Mouse (Mus musculus) kidney, adult 9 months (tissue): ENCODE measurements around the gene Srpx2.

Experiments used
- DNase-seq: peaks from one replicate; pipeline ENCODE4 v3.0.0; 2022

Gene Srpx2

DNA sequence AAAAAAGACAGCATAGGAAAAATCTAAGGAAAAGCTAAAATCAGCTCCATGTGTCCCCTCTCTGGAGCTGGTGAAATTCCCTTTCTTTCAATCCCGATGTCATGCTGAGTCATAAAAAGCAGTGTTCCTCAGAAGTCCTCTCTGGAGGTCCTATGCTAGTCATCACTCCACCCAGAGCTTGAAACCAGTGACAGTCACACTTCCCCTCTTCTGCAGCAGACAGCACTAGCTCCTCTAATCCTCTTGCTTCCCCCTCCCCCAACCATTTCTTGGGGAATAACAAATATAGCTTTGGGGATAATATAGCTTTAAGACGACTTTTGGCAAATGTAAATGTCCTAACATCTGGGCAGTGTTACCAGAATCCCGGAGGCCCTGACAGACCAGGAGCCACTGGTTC, at the start of gene Srpx2:
Srpx2 (plus strand) TSS at position 166 of the 400 bp plus-strand sequence.
- DNase-seq, result no peak

DNA sequence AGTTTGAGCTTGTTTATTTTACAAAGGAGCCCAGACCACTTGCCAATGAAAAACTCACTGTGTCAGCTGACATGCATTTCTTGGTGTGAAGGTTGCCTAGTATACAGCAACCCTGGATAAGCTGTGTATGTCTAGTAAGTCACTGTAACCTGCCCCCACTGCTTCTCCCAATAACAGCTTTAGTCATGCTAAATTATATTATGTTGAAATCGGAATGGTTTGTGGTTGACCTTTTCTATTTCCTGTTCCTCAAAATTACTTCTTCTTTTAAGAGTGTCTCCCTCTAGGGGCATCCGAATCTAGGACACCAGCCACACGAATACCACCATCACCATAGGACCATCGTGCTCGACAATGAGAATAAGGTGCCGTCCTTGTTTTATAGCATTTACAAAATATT, 38.5 kb upstream of the Srpx2 start:
- no peak for DNase-seq

DNA sequence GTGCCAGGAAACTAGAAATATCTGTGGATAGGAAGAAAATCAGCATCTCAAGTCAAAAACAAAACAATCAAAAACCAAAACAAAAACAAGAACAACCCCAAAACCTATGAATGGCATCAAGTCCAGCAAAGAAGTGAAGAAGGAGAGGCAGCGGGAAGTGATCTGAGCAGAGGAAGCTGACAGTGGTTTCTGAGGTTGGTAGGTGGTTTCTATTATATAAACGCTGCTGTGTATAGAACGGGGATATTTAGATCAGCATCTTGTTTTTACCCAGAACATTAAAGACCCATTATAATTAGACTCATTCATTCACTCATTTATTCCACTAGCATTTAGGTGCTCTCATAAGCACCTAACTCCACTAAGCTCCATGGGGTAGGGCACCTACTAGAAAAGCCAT, 20.9 kb upstream of the Srpx2 start:
- DNase-seq, result no peak

DNA sequence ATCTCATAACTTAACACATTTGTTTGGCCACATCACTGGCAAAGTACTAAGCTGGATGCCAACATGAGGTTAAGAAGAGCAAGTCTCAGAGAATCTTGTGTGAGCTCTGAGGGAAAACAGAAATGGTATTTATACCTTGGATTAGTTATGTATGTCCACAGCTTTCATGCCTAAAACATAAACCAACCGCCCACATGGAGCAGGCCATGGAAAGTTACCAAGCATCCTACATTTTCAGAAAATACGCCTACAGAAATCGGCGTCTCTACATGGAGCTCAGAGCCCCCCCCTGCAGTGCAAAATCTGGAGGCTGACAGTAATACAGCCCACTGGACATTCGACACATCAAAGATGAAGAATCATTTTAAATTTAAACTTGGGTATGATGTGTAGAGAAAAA, 20.1 kb upstream of the Srpx2 start:
- no peak for DNase-seq

DNA sequence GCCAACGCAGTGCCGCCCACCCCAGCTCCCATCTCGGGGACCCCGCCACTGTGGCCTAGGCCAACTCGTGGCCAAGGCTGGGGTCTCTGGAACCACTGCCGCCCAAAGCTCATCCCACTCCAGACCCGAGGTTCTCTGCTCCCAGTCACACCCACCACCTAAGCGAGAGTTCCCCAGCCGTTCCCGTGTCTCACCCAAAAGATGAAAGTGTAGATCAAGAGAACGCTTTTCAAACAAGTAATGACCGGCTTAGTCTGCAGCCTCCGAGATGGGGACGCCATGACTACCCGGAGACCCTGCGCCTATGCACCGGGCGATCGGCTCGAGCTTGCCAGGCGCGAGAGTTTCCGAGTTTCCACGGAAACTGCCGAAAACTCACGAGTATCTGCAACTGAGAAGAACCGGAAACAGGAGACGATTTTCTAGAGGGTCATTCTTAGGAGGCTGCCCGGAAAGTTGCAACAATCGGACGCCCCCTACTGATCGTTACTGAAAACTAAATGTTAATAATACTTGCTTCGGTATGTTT, 10.1 kb upstream of the Srpx2 start, which contains the start of gene Tspan6:
Tspan6 (minus strand) TSS at position 416 of the 529 bp plus-strand sequence.
- peak; percentile 75 for DNase-seq

DNA sequence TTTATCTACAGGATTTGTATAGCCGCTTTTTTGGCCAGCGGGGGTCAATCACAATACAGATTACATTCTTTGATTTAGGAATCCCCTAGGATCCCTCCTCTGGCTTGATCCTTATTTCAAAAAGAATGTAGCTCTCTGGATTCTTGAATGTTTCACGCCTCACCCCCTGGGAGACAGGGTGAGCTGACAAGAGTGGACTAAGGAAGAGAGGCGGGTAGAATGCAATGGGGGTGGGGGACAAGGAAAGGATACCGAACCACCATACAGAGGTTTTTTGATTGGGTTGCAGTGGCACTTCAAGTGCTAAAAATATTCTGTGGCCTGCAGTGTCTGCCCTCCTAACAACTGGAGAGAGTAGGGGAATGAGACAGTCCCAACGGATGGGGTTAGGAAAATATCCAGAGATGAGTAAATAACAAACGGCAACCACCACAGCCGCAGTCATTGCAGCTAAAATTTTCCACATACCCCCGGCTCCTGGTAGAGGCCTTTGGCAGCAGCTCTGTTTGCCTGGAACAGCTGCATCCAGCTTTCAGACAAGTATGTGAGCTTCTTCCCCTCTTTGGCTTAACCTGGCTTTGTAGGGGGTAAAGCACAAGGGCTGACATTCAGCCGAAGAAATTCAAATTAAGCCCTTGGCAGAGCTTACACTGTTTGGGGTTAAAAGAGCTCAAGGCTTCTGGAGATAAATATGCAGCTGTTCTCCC, 3.3 kb downstream of the Srpx2 start:
- DNase-seq, result peak; percentile 20

DNA sequence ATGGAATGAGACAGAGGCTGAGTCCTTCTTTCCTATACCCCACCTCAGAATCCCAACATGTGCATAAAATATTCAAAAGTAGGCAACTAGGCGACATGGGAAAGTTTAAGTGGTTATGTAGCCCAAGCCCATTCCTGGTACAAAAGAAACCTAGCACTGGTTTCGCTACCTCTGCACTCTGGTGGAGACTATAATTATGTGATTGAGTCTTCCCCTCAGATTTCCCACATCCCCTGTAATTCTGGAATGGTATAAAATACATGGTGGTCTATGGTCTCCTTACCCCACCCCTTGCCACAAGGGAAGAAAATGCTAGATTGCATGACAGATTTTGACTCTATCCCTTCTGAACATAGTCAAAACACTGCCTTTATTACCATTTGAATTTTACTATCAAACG, 4.8 kb downstream of the Srpx2 start:
- no peak for DNase-seq

DNA sequence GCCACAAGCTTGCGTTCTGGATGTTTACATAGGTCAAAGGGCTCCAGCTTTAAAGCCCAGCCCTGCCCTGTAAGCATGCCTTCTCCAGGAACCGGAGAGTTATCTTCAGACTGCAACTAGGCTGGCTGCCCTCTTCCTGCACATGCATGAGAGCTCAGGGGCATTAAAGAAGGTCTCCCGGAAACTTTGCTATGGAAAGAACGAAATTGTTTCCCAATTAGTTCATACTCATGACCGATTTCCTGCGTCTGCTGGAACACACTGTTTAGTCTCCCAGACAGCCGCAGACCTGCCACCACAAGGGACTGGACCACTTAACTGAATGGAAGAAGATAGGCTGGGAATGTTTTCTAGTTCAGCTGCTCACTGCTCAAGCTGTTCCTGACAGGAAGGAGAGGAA, 6.0 kb downstream of the Srpx2 start:
- DNase-seq, result peak; percentile 6

DNA sequence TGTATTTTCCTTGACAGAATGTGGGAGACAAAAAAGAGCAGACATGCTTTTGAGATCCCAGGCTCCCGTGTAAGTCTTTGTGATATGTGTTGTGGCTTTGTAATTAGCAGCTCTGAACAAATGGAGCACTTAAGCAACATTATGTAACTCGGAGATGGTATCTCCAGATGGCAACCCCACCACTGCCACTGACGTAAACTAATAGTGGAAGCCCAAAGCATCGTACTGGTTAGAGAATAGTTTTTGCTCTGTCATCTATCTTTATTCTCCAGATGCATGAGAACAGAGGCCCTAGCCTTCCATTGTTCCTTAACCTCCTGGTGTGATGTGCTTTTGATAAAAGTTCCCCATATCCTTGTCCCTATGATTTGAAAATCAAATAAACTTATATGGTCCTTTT, 13.0 kb downstream of the Srpx2 start:
- no peak for DNase-seq

DNA sequence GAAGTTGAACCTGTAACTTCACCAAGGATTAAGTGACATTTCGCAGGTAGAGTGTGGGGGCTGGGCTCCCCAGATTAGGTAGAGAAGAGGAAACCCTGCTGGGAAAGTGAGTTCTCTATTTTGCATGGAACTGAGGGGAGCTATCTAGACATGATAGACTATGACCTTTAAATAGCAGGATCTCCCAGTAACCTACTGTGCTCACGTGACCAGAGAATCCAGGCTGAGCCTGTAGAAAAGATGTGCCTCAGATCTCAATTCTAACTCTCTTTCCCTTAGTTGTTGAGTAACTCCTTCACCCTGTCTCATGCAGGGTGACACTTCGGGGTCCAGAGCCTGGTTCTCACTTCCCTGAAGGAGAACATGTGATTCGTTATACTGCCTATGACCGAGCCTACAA, 18.5 kb downstream of the Srpx2 start:
- no peak for DNase-seq

DNA sequence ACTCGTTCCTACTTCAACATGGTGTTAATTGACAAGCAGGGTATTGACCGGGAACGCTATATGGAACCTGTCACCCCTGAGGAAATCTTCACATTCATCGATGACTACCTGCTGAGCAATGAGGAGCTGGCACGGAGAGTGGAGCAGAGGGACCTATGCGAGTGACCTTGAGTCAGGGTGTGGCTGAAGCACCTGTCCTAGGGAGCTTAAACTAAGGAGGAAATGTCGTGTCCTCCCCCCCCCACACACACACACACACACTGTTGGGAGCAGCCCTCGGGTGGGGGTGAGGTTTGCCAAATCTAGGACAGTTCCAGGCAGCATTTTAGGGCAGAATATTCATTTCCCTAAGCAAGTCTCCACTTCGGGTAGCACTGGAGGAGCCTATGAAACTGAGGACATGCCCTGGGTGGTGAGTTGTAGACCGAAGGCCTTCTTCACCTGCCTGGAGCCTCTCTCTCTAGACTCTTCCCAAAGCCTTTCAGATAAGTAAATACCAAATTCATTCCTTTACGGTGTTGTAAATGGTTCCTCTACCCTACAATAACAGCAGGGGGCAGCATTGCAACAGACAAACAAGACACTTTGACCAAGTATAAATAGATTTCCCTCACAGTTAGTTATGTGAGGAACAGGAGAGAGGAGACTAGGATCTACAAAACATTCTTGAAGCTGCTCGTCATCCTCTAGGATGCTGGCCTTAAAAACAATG, 23.2 kb downstream of the Srpx2 start:
- DNase-seq, result peak; percentile 46

DNA sequence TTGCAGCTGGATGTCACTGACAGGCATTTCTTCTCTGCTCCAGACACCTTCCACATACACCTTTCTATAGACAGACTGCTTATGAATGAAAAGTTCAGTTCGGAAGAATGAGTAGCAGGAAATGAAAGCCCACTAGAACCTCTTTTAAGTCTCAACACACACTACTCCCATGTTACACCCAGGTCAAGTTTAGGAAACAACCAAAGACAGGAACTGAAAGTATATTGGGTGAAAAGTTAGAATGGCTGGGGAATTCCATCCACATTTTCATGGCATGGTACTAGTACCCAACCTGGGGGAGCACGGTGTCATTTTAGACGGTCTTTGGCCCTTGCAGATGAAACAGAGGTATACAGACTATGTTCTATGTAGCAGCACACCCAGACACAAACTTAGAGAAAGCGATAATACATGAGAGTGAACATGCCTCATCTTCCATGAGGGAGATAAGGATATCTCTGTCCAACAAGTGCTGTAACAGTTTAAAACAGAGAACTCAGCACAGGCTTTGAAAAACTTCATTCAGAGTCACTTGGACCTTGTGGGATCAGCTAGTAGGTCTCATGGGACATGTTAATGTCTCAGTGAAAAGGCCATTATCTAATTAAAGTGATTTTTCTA, 28.5 kb downstream of the Srpx2 start:
- no peak for DNase-seq

DNA sequence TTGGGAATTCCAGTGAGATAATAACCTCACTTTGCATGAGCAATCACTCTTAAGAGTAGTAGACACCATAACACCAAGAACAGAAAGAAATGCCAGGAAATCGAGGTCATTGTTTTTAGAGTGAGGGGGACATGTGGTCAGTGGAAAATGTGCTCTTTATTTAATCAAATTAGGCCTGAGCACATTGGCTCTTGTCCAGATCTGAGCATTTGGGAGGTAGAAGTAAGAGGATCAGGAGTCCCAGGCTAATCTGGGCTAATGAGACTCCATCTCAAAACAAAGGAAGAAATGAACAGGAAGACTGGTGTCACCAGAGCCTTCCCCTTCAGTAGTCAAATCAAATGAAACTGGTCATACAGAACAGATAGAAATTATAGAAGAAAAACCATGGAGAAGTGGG, 31.3 kb downstream of the Srpx2 start:
- DNase-seq, result no peak

DNA sequence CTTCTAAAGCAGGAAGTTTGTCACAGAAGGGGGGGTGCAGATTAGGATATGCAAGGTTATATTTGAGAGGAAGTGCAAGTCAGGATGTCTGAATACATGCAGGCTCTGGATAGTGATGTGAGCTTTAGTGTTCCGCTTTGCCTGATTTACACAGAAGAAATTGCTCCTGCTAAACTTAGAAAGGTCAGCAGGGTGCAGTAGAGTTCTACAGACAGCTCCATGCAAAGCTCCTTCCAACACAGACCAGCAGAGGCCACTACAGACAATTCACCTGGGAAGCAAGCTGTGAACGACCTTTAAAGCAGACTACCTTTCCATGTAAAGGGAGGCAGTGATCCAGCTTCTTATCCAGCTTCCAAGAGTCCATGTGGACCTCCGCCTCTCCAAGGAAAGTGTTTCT, 39.2 kb downstream of the Srpx2 start:
- DNase-seq, result peak; percentile 71

DNA sequence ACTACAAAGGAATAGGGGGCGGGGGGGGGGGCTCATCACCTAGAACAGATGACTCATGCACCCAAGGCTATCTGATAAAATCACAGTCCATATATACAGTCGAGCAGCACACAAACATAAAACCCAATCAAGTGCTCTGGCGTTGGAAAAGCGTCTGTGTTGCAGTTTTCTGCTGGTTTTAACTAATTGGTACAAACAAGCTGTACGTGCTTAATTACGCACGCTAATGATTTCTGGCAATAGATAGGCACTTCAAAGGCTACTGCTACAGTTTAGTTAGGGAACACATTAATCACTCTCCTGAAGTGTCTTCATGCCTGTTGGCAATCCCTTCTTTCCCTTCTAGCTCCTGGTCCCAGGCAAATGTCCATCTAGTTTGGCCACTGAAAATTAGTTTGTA, 46.4 kb downstream of the Srpx2 start:
- no peak for DNase-seq

DNA sequence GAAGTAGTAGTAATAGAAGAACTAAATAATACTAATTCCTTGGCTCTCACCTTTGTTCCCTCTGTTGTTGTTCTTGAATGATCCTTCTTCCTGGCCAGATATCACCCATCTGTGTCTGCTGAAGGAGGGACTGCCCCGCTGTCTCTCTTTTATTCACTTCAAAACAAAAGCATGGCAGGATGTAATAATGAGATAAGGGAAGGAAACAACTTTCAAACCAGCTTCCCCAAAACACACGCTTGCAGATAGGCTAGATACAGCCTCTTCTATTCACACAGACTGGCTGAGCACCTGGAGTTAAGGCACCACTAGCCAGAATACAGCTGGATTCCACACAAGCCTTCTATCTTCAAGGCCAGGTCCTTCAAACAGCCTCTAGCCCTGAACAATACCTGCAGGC, 52.4 kb downstream of the Srpx2 start:
- DNase-seq, result no peak

DNA sequence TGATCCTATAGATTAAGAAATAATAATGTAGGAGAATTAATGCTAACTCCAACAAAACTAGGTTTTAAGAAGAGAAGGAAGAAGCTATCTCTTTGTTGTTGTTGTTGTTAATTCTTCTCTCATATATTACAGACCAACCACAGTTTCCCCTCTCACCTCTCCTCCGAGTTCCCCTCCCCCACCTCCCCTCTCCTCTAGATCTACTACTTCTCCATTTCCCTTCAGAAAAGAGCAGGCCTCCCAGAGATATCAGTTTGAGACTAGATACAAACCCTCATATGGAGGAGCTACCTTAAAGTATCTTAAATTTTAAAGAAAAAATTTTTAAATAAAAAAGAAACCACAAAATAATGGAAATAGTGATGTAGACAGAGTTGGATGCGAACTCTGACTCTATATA, 56.4 kb downstream of the Srpx2 start:
- DNase-seq, result no peak

DNA sequence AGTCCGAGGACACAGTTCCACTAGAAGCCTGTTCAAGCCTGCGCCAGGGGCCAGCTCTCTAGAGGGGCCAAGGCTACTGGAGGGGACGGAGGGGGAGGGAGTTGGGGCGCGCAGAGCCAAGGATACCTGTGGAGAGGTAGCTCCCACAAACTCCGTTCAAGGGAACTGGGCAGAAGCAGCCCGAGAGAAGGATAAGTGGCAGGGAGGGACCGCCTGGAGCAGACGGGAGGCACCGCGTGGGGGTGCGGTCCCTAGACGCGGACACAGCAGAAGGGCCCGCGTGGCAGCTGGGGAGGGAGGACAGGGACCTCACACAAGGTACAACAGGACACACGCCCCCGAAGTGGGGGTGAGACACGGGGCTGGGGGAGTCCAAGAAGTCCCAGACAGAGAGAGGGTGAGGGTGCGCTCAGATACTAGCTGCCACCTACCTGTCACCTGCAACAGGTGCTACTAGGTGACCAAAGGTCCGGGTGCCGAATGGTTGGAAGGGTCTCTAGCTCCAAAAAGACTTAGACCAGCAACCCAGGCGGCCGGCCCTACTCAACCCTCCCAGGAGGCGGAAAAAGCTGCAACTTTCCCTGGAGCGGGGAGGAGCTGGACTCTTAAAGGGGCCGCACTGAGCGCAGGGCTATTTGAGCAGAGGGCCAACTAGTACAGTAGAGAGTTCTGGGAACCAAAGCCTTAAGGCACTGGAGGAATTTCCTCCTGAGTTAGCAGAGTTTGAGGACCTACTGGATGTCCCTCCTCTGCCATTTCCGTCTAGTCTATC, 73.2 kb downstream of the Srpx2 start, which contains the start of gene Sytl4:
Sytl4 (minus strand) TSS at position 582 of the 772 bp plus-strand sequence.
- peak; percentile 28 for DNase-seq
